Mouse (Mus musculus) limb, embryonic 12.5 days (tissue): ENCODE results near the gene Galnt12. TPM values are rescaled to one million over a fixed set of nuclear protein-coding genes. Genes with fewer than 3 reads are reported as not detected.
A peak's percentile ranks its signal among the peaks of the same experiment; 100 is the strongest.

Experiments used
- ATAC-seq: fragments of 200-750 bp; cut with Nextera tagmentation; 2 replicates; pipeline ENCODE4 v1.8.0; 2017; ENCODE audit warnings: low read depth, moderate TSS enrichment; ENCODE audit not compliant: insufficient number of reproducible peaks, insufficient read depth, low FRiP score, low TSS enrichment
- H3K27ac ChIP-seq: fragments of 300-500 bp; sonication (generic); 2 replicates; pipeline ENCODE4 v1.5.1; 2016; ENCODE audit warnings: mild to moderate bottlenecking, moderate library complexity
- H3K27me3 ChIP-seq: fragments of 300-500 bp; sonication (generic); 2 replicates; pipeline ENCODE4 v1.6.1; 2016; ENCODE audit warnings: mild to moderate bottlenecking, moderate library complexity
- H3K36me3 ChIP-seq: fragments of 300-500 bp; sonication (generic); 2 replicates; pipeline ENCODE4 v1.6.1; 2016; ENCODE audit warnings: mild to moderate bottlenecking, moderate library complexity
- H3K4me1 ChIP-seq: fragments of 300-500 bp; sonication (generic); replicated peaks from 2 replicates; pipeline ENCODE4 v1.6.1; 2016
- H3K4me2 ChIP-seq: fragments of 300-500 bp; sonication (generic); 2 replicates; pipeline ENCODE4 v1.6.1; 2016; ENCODE audit warnings: mild to moderate bottlenecking, moderate library complexity
- H3K4me3 ChIP-seq: fragments of 300-500 bp; sonication (generic); replicated peaks from 2 replicates; pipeline ENCODE4 v1.5.1; 2016; ENCODE audit warnings: mild to moderate bottlenecking
- H3K9ac ChIP-seq: fragments of 300-500 bp; sonication (generic); replicated peaks from 2 replicates; pipeline ENCODE4 v1.6.1; 2016; ENCODE audit warnings: mild to moderate bottlenecking, moderate library complexity
- H3K9me3 ChIP-seq: fragments of 300-500 bp; sonication (generic); 2 replicates; pipeline ENCODE4 v1.6.1; 2016; ENCODE audit warnings: mild to moderate bottlenecking, moderate library complexity
- WGBS: fragments of 180-500 bp; shearing (Covaris S2); methylation state at CpG from one replicate; pipeline ENCODE4 v1.1.7; 2016; 5-methylcytosine and 5-hydroxymethylcytosine counted together
- polyA plus RNA-seq: library from polyadenylated mRNA; unstranded; fragments of >200 nt; fragmentation: Nextera tagmentation; extraction: Ambion mirVana; gene quantifications from 2 replicates; pipeline ENCODE4 v1.2.1, GENCODE M21; 2016

Galnt12 gene
- polyA plus RNA-seq, 1 experiment from 2014 or later = 4.1 TPM

DNA sequence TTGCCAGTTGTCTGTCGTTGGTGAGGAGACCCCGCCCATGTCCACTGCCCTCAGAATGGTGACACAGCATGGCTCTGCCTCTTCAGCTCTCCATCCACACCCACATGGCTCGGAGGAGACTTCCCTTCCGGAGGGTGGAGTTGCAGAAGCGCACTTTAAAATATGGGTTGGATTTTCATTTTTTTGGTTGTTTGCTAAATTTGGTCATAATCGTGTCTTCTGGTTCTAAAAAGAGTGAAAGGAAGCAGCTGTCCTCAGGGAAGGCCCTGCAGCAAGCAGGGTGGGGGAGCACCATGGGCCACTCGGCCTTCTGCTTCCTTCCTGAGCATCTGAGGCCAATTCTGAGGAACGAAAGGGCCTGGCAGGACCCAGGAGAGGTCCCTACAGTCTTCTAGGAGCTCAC lies 45.0 kb downstream of the Galnt12 start:
- Histone ChIP-seq H3K4me3 (no peak overlapping the region), H3K4me1 (peaks cover 15% of the 10 kb centered on the region), H3K36me3 (no peaks in the 10 kb centered on the region), H3K4me2 (no peak overlapping the region), H3K27ac (no peak overlapping the region), H3K27me3 (no peaks in the 10 kb centered on the region), H3K9ac (no peak overlapping the region), H3K9me3 (no peaks in the 10 kb centered on the region)
- no peak for ATAC-seq
- 84% methylated on average over 8 of the region's 8 CpGs for WGBS

DNA sequence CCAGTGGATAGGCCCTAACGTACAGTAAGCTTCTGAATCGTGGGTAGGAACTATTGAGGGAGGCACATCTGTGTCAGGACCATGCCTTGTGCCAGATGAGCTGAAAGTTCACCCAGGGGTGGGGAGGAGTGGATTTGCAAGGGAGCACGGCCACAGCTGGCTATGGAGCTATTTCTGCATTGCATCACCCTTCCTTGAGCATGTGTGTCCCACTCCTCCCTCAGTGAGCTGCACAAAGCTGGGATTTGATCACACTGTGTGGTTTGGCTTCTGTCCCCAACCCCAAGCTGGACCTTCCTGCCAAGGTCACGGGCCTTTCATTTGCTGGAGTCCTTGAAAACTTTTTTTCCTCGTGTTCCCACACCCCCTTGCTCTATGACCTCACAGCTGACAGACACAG lies 45.8 kb downstream of the Galnt12 start:
- H3K4me2 ChIP-seq = no peak overlapping the region
- no peak overlapping the region for H3K4me3 ChIP-seq
- no peaks in the 10 kb centered on the region for H3K27me3 ChIP-seq
- no peak overlapping the region for H3K9ac ChIP-seq
- H3K36me3 ChIP-seq = no peaks in the 10 kb centered on the region
- H3K9me3 ChIP-seq = no peaks in the 10 kb centered on the region
- 78% methylated on average over 5 of the region's 5 CpGs for WGBS
- H3K27ac ChIP-seq = no peak overlapping the region
- H3K4me1 ChIP-seq = peaks cover 11% of the 10 kb centered on the region
- no peak for ATAC-seq

DNA sequence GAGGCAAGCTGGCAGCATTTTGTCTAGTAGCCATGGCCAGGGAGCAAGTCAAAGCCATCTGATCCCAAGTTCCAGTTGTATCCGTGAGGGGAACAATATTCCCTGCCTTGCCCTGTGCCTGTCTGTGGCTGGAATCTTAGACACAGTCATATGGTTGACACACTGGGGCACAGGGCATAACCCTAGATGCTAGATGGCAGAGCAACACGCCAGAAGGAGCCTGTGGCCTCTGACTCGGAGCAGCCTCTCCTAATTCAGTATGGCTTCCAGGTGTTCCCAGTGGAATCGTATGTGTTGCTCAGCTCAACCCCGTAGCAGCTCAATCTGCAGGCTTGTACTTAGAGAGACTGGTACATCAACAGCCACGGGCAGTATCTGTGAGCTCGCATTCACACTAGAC lies 46.7 kb downstream of the Galnt12 start:
- ATAC-seq = no peak
- H3K4me1 ChIP-seq = peaks cover 9% of the 10 kb centered on the region
- 50% methylated on average over 7 of the region's 7 CpGs for WGBS

GRCm38 (mm10) chr4:47138967-47139777 lies 47.5 kb downstream of the Galnt12 start:
- H3K4me3 ChIP-seq = no peak overlapping the region
- H3K9ac ChIP-seq = no peak overlapping the region
- H3K9me3 ChIP-seq = no peaks in the 10 kb centered on the region
- peaks cover 9% of the 10 kb centered on the region for H3K4me1 ChIP-seq
- no peak for ATAC-seq
- H3K4me2 ChIP-seq = peak overlapping the region; percentile 8; the same call in 1 of the 2 replicates
- 16% methylated on average over 9 of the region's 9 CpGs for WGBS
- 0 out of 2 replicates have a peak overlapping the region, but pooled peaks have one; percentile 37 for H3K27ac ChIP-seq
- no peaks in the 10 kb centered on the region for H3K27me3 ChIP-seq
- H3K36me3 ChIP-seq = no peaks in the 10 kb centered on the region

More for the DNA sequence above, 46.7 kb downstream of the Galnt12 start:
- H3K27me3 ChIP-seq = no peaks in the 10 kb centered on the region
- H3K9me3 ChIP-seq = no peaks in the 10 kb centered on the region
- H3K4me2 ChIP-seq = no peak overlapping the region
- no peak overlapping the region for H3K9ac ChIP-seq
- H3K36me3 ChIP-seq = no peaks in the 10 kb centered on the region
- H3K4me3 ChIP-seq = no peak overlapping the region
- H3K27ac ChIP-seq = no peak overlapping the region

- no peak for ATAC-seq
- WGBS = 69% methylated on average over 3 of the region's 3 CpGs
- no peaks in the 10 kb centered on the region for H3K36me3 ChIP-seq
Measured at GRCm38 (mm10) chr4:47140301-47140700, 48.6 kb downstream of the Galnt12 start.

DNA sequence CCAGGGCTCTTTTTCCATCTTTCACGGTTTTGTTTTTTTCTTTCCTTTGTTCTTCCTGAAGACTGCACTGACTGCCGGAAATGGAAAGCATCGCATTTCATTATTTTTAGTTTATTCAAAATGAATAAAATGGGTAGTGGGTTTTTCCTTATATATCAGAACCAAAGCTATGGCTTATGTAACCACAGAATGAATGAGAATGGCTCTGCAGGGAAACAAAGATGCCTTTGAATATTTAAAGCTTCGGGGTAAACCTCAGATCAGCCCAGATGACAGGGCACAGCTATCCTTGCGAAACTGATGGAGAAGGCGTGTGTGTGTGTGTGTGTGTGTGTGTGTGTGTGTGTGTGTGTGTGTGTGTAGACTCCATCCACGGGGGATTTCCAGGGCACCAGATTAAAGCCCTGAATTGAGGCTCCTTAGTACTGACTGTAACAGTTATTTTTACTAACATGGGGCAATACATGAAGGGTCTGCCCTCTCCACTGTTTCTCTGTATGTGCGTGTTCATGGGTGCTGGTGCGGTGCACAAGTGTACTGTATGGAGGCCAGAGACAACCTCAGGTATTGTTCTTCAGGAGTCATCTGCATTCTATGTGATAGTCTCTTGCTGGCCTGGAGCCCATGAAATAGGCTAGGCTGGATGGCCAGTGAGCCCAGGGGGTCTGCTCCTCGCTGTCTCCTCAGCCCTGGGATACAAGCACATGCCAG lies 49.9 kb downstream of the Galnt12 start:
- 80% methylated on average over 10 of the region's 10 CpGs for WGBS
- peaks cover 9% of the 10 kb centered on the region for H3K4me1 ChIP-seq
- no peak for ATAC-seq
- no peak overlapping the region for H3K27ac ChIP-seq
- H3K4me3 ChIP-seq = no peak overlapping the region
- H3K4me2 ChIP-seq = no peak overlapping the region
- no peaks in the 10 kb centered on the region for H3K9me3 ChIP-seq
- H3K9ac ChIP-seq = no peak overlapping the region
- no peaks in the 10 kb centered on the region for H3K27me3 ChIP-seq
- no peaks in the 10 kb centered on the region for H3K36me3 ChIP-seq

More at GRCm38 (mm10) chr4:47140301-47140700, 48.6 kb downstream of the Galnt12 start:
- peaks cover 9% of the 10 kb centered on the region for H3K4me1 ChIP-seq
- no peak overlapping the region for H3K4me3 ChIP-seq
- H3K4me2 ChIP-seq = no peak overlapping the region
- no peak overlapping the region for H3K27ac ChIP-seq
- H3K9me3 ChIP-seq = no peaks in the 10 kb centered on the region
- no peaks in the 10 kb centered on the region for H3K27me3 ChIP-seq
- H3K9ac ChIP-seq = no peak overlapping the region

- no peak for ATAC-seq
- Histone ChIP-seq H3K4me3 (no peak overlapping the region), H3K4me1 (peaks cover 9% of the 10 kb centered on the region), H3K9ac (no peak overlapping the region), H3K9me3 (peaks cover 2% of the 10 kb centered on the region; the same call in 1 of the 2 replicates), H3K27me3 (no peaks in the 10 kb centered on the region), H3K36me3 (no peaks in the 10 kb centered on the region), H3K4me2 (no peak overlapping the region), H3K27ac (no peak overlapping the region)
- 84% methylated on average over 6 of the region's 6 CpGs for WGBS
Measured at GRCm38 (mm10) chr4:47143849-47144248, 52.1 kb downstream of the Galnt12 start.

- Histone ChIP-seq H3K4me2 (no peak overlapping the region), H3K36me3 (no peaks in the 10 kb centered on the region), H3K9me3 (peaks cover 2% of the 10 kb centered on the region; the same call in 1 of the 2 replicates), H3K4me3 (no peak overlapping the region), H3K27ac (no peak overlapping the region), H3K4me1 (no peaks in the 10 kb centered on the region), H3K9ac (no peak overlapping the region), H3K27me3 (no peaks in the 10 kb centered on the region)
- 87% methylated on average over 6 of the region's 6 CpGs for WGBS
- ATAC-seq = no peak
Measured at GRCm38 (mm10) chr4:47145341-47145740, 53.6 kb downstream of the Galnt12 start.

GRCm38 (mm10) chr4:47146561-47146960 lies 54.9 kb downstream of the Galnt12 start:
- H3K4me2 ChIP-seq = no peak overlapping the region
- H3K27me3 ChIP-seq = no peaks in the 10 kb centered on the region
- 83% methylated on average over 4 of the region's 4 CpGs for WGBS
- peaks cover 2% of the 10 kb centered on the region; the same call in 1 of the 2 replicates for H3K9me3 ChIP-seq
- no peak for ATAC-seq
- no peak overlapping the region for H3K4me3 ChIP-seq
- no peak overlapping the region for H3K27ac ChIP-seq
- no peaks in the 10 kb centered on the region for H3K36me3 ChIP-seq
- no peaks in the 10 kb centered on the region for H3K4me1 ChIP-seq
- no peak overlapping the region for H3K9ac ChIP-seq

DNA sequence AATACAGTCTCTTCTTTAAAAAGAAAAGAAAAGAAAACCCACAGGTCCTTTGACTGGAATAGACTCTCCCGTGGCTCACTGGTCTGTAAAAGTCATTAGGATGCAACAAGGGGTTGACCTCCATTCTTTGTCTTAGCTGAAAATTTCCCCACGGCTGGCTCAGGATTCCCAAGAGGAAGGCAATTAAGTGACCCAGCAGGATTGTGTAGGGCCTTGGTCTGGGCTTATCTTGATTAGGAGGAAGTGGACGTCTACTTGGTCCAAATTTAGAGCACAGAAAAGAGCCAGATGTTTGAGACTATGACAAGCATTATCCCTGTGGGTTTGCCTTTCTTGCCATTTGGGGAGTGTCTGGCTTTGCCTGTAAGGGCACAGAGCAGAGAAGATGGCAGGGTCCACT lies 58.3 kb downstream of the Galnt12 start:
- ATAC-seq = no peak
- WGBS = 28% methylated on average over 3 of the region's 3 CpGs
- H3K4me1 ChIP-seq = 0 out of 2 replicates have a peak, but pooled peaks cover 5% of the 10 kb centered on the region

GRCm38 (mm10) chr4:47150806-47151205 lies 59.1 kb downstream of the Galnt12 start:
- H3K4me2 ChIP-seq = no peak overlapping the region
- H3K36me3 ChIP-seq = no peaks in the 10 kb centered on the region
- WGBS = 89% methylated on average over 3 of the region's 3 CpGs
- peaks cover 2% of the 10 kb centered on the region; the same call in 1 of the 2 replicates for H3K9me3 ChIP-seq
- H3K4me1 ChIP-seq = 0 out of 2 replicates have a peak, but pooled peaks cover 5% of the 10 kb centered on the region
- no peak overlapping the region for H3K27ac ChIP-seq
- H3K9ac ChIP-seq = no peak overlapping the region
- no peaks in the 10 kb centered on the region for H3K27me3 ChIP-seq
- ATAC-seq = no peak
- H3K4me3 ChIP-seq = no peak overlapping the region

More for the DNA sequence above, 58.3 kb downstream of the Galnt12 start:
- H3K36me3 ChIP-seq = no peaks in the 10 kb centered on the region
- no peak overlapping the region for H3K9ac ChIP-seq
- H3K9me3 ChIP-seq = peaks cover 2% of the 10 kb centered on the region; the same call in 1 of the 2 replicates
- no peak overlapping the region for H3K27ac ChIP-seq
- H3K4me3 ChIP-seq = no peak overlapping the region
- no peaks in the 10 kb centered on the region for H3K27me3 ChIP-seq
- no peak overlapping the region for H3K4me2 ChIP-seq
